Mouse (Mus musculus) kidney, adult 2 months (tissue): ENCODE measurements around the gene Dhx8.

Experiments
- CTCF ChIP-seq: fragments of 200-500 bp; conservative IDR thresholded peaks from 2 replicates; pipeline ENCODE4 v1.5.1; 2011; ENCODE audit warnings: low read depth, mild to moderate bottlenecking, control low read depth, low read length, moderate library complexity, mixed read lengths; ENCODE audit not compliant: insufficient read depth, insufficient read length
- POLR2A ChIP-seq: fragments of 200-500 bp; IDR thresholded peaks from one replicate; pipeline ENCODE4 v1.6.1; 2011; ENCODE audit warnings: low read depth, low read length, control low read depth

GRCm38 (mm10) chr11:101807266-101807665 lies 74.5 kb downstream of the Dhx8 start:
- TF ChIP-seq CTCF (no peak), POLR2A (no peak)
